Mouse (Mus musculus): ENCODE measurements around the gene Olfr824. TPM values are rescaled to one million over a fixed set of nuclear protein-coding genes. Genes with fewer than 3 reads are reported as not detected.

The Olfr824 gene
- polyA plus RNA-seq (2015; fragmentation: Nextera tagmentation; extraction: Ambion mirVana): not detected in 2 replicates

DNA sequence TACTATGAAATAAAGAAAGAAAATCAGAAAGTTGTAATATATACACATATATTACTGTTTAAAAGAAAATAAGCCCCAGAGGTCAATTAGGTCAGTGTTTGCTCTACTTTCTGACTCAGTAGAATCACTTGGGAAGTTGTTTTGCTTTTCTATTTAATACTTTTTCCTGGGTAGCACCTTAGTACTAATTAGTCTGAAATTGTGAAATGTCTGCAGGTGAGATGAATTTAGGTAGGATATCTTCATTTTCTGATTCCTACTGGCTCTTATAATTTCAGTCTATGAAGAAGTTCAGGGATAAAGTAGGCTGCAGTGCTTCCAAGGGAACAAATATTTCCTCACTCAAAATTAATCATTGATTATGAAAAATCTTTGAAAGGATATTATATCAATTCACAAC, at the start of gene Olfr824:
TSS of gene Olfr824 (minus strand) at position 101 of the 400 bp plus-strand sequence.

GRCm38 (mm10) chr10:130166666-130167065, 36.9 kb upstream of the Olfr824 start, which contains the start of gene Olfr825:
Gene Olfr825 (minus strand): TSS chr10:130166766.

DNA sequence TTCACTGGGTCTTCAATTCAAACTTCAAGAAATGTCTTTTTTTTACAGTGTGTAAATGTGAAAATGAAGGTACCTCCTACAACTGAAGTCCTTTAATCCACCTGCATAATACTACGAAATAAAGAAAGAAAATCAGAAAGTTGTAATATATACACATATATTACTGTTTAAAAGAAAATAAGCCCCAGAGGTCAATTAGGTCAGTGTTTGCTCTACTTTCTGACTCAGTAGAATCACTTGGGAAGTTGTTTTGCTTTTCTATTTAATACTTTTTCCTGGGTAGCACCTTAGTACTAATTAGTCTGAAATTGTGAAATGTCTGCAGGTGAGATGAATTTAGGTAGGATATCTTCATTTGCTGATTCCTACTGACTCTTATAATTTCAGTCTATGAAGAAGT, 14.5 kb downstream of the Olfr824 start, which contains the start of gene Olfr823:
TSS of gene Olfr823 (minus strand) at position 101 of the 400 bp plus-strand sequence.

Other genes starting within 250 kb of the Olfr824 start
- gene Olfr815, start 224.1 kb downstream of the Olfr824 start, polyA plus RNA-seq (2015; fragmentation: Nextera tagmentation; extraction: Ambion mirVana): not detected in 2 replicates
- gene Olfr816, start 214.4 kb downstream of the Olfr824 start, polyA plus RNA-seq (2015; fragmentation: Nextera tagmentation; extraction: Ambion mirVana): not detected in 2 replicates
- gene Olfr818, start 180.9 kb downstream of the Olfr824 start, polyA plus RNA-seq (2015; fragmentation: Nextera tagmentation; extraction: Ambion mirVana): not detected in 2 replicates
- gene Olfr819, start 162.7 kb downstream of the Olfr824 start, polyA plus RNA-seq (2015; fragmentation: Nextera tagmentation; extraction: Ambion mirVana): not detected in 2 replicates
- not detected in 2 replicates for gene Olfr247, start 153.9 kb downstream of the Olfr824 start, polyA plus RNA-seq (2015; fragmentation: Nextera tagmentation; extraction: Ambion mirVana)
- gene Gm10310, start 144.9 kb downstream of the Olfr824 start, polyA plus RNA-seq (2015; fragmentation: Nextera tagmentation; extraction: Ambion mirVana): not detected in 2 replicates
- not detected in 2 replicates for gene Olfr820, start 117.4 kb downstream of the Olfr824 start, polyA plus RNA-seq (2015; fragmentation: Nextera tagmentation; extraction: Ambion mirVana)
- not detected in 2 replicates for gene Olfr821, start 99.7 kb downstream of the Olfr824 start, polyA plus RNA-seq (2015; fragmentation: Nextera tagmentation; extraction: Ambion mirVana)
- gene Olfr822, start 58.8 kb downstream of the Olfr824 start, polyA plus RNA-seq (2015; fragmentation: Nextera tagmentation; extraction: Ambion mirVana): not detected in 2 replicates
- not detected in 2 replicates for gene Olfr823, start 14.6 kb downstream of the Olfr824 start, polyA plus RNA-seq (2015; fragmentation: Nextera tagmentation; extraction: Ambion mirVana)
- not detected in 2 replicates for gene Olfr825, start 36.8 kb upstream of the Olfr824 start, polyA plus RNA-seq (2015; fragmentation: Nextera tagmentation; extraction: Ambion mirVana)
- gene Olfr826, start 54.2 kb upstream of the Olfr824 start, polyA plus RNA-seq (2015; fragmentation: Nextera tagmentation; extraction: Ambion mirVana): not detected in 2 replicates
- gene Olfr827, start 84.4 kb upstream of the Olfr824 start, polyA plus RNA-seq (2015; fragmentation: Nextera tagmentation; extraction: Ambion mirVana): not detected in 2 replicates
- not detected in 2 replicates for gene Neurod4, start 150.2 kb upstream of the Olfr824 start, polyA plus RNA-seq (2015; fragmentation: Nextera tagmentation; extraction: Ambion mirVana)
- 1.1 and 2.2 TPM in 2 replicates for gene Tespa1, start 192.9 kb upstream of the Olfr824 start, polyA plus RNA-seq (2015; fragmentation: Nextera tagmentation; extraction: Ambion mirVana)